Mouse (Mus musculus) layer of hippocampus, adult 9-11 months (tissue): ENCODE results near the gene Gm4450.
"Not testable (repeated sequence)": the region's sequence is repeated elsewhere in the genome, so short reads cannot be mapped to it uniquely, and the experiment has no call there.

Source experiments
- DNase-seq: peaks from one replicate; pipeline ENCODE4 v3.0.0; 2022

Gene Gm4450

DNA sequence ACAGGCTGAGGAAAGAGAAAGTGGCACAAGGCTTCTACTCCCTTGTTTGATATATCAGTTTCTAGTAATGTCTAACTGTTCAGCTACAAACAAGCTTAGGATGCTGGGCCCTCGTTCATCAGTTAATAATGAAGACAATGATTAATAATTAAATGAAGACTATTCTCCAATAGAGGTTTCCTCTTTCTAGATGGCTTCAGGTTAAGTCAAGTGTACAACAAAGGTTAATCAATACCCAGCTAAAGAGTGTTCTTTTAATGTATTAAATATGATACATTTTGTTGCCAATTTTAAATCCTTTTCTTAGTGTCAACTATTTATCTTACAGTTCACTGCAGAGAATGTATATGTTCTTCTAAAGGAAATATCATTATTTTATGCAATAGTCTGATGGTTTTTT lies at the start of gene Gm4450:
Gene Gm4450, minus strand, starts transcription at position 101 of the 400 bp plus-strand sequence.
- DNase-seq, result not testable (repeated sequence)

DNA sequence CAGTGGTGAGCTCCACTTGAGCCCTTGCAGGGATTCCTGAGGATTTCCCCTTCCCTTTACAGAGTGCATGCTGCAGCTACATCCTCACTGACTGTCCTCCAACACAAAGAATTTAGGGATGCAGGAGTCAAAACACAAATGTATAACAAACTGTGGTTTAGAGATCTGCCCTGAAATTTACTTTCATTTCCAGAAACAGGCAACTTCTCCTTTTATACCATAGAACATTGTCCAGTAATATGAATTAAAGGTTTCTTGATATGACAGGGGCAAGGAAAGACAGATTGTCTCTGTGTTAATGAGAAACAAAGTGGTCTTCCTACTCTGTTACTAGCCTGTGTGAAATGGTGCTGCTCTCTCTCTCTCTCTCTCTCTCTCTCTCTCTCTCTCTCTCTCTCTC lies 40.5 kb upstream of the Gm4450 start:
- DNase-seq, result not testable (repeated sequence)

DNA sequence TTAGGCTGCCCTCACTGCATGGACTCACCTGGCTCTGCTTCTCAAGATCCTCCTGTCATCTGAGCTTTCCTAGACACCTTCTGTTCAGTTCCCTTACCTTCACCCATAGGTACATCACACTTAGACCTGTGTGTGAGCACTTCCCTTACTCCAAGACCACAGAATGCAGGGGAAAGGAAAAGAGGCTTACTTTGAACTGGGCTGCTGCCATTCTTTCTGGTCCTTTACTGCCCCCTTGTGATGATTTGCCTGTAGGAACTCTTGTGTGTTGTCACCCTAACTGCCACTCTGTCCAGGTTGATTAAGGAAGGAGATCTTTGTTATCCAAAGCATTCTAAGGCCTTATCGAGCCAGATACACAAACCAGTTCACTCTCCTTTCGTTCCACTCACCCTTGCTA lies 39.8 kb upstream of the Gm4450 start:
- DNase-seq, result not testable (repeated sequence)

DNA sequence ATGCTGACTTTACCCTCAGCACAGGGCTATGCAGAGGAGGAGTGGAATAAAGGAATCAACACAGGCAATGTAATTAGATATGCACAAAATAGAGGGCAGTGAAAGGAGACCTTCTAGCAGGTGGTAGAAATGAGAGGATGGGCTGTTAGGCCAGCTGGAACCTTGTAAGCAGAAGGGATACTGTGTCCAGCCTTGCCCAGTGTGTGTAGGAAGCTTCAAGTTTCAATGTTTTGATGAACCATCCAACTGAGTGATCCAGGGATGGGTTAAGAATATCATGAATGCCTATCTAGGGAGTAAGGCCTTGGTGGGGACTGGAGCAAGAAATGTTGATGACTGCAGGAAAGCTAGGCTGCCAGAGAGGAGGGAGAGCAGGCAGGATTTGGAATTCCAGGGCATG lies 38.1 kb upstream of the Gm4450 start:
- not testable (repeated sequence) for DNase-seq

DNA sequence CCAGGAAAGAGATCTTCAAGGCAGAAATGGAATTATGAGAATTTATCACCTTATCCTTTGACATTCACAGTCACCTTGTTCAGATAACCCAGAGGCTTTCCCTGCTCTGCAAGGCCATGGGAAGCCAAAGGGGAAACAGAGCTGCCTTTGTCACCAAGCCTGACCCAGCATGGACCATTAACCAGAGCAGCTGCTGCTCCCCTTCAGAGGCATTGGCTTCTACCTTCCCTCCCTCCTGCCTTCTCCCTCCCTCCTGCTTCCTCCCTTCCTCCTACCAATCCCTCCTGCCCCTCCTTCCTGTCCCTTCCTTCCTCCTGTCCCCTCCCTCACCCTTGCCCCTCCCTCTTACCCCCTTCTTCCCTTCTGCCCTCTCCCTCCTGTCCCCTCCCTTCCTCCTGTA lies 37.3 kb upstream of the Gm4450 start:
- not testable (repeated sequence) for DNase-seq

DNA sequence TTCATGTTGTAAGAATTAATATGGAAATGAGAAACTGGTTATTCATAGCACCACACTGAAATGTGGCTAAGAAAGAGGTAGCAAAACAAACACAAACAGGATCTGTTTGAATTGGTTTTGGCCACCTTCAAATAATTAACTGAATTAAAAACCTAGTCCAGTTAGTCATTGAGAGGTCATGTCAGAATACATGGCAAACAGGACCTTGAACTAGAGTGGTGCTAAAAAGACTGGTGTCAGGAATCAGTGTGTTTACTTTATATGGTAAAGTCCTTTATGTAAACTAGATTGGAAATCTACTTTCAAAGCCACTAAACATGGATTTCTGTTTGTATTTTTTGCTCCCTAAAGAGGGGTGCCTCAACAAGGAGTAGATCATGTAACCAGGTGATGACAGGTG lies 14.6 kb upstream of the Gm4450 start:
- not testable (repeated sequence) for DNase-seq

DNA sequence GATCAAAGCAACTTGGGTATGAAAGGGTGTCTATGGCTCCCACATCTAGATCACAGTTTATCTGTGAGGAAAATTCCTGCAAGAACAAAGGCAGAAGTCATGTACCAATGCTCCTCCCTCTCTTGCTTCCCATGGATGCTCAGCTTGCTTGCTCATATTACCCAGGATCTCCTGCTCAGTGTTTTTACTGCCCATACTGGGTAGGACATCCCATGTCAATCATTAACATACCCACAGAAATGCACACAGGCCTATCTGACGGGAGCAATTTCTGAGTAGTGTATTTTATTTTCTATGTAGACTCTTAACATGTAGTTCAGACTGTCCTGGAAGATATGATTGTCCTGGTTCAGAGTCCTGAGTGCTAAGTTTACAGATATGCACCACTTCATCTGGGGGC lies 14.1 kb upstream of the Gm4450 start:
- DNase-seq, result not testable (repeated sequence)

DNA sequence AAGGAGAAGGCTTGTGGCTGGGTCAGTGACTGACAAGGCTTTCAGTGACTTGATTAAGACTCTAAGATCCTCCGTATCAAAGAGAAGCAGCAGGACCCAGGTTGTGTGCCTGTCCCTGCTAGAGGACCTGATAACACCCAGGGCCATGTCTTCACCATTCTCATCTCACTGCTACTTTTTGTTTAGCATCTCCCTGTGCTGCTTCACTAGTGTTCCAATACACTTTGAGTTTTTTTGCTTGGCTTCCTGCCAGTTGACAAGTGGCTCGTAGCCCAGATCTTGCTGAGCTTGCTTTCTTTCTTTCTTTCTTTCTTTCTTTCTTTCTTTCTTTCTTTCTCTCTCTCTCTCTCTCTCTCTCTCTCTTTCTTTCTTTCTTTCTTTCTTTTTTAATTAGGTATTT lies 12.4 kb upstream of the Gm4450 start:
- not testable (repeated sequence) for DNase-seq

DNA sequence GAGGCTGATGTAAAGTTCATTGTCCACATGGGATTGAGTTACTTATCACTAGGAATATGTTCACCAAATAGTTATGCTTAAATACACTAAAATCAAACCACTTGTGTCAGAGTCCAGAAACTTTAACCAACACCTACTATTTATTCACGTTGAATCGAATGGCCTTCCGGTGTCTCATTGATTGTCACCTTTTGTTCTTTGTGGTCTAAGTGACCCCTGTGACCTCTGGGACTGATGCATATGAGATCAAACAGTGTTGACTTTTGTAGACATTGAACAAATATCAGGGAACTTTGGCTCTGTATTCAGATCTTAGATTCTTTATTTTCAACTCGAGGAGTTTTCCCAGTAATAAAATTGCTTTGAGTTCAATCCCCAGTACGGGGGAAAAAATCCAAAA lies 3.1 kb downstream of the Gm4450 start:
- not testable (repeated sequence) for DNase-seq

DNA sequence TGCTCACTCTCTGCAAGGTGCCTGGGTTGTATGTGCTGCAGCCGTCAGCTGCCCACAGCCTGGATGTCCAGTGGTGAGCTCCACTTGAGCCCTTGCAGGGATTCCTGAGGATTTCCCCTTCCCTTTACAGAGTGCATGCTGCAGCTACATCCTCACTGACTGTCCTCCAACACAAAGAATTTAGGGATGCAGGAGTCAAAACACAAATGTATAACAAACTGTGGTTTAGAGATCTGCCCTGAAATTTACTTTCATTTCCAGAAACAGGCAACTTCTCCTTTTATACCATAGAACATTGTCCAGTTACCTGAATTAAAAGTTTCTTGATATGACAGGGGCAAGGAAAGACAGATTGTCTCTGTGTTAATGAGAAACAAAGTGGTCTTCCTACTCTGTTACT lies 13.0 kb downstream of the Gm4450 start:
- not testable (repeated sequence) for DNase-seq

DNA sequence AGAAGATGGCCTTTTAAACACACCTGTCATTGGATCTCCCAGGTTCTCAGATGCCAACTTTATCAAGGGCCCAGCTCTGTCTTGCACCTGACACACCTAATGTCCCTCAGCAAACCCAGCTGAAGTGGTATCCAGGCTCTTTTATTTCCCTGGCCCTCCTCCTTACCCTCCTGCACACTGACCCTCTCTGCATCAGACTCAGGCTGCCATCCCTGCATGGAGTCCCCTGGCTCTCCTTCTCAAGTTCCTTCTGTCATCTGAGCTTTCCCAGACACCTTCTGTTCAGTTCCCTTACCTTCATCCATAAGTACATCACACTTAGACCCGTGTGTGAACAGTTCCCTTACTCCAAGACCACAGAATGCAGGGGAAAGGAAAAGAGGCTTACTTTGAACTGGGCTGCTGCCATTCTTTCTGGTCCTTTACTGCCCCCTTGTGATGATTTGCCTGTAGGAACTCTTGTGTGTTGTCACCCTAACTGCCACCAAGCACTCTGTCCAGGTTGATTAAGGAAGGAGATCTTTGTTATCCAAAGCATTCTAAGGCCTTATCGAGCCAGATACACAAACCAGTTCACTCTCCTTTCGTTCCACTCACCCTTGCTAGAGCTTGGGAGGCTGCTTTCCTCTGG lies 13.7 kb downstream of the Gm4450 start:
- not testable (repeated sequence) for DNase-seq

DNA sequence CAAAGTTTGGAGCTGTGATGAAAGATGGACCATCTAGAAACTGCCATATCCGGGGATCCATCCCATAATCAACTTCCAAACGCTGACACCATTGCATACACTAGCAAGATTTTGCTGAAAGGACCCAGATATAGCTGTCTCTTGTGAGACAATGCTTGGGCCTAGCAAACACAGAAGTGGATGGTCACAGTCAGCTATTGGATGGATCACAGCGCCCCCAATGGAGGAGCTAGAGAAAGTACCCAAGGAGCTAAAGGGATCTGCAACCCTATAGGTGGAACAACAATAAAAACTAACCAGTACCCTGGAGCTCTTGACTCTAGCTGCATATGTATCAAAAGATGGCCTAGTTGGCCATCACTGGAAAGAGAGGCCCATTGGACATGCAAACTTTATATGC lies 14.7 kb downstream of the Gm4450 start:
- not testable (repeated sequence) for DNase-seq

DNA sequence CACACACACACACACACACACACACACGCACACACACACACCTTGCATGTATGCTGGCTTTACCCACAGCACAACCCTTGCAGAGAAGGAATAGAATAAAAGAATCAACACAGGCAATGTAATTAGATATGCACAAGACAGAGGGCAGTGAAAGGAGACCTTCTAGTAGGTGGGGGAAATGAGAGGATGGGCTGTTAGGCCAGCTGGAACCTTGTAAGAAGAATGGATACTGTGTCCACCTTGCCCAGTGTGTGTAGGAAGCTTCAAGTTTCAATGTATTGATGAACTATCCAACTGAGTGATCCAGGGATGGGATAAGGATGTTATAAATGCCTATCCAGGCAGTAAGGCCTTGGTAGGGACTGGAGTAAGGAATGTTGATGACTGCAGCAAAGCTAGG lies 21.9 kb downstream of the Gm4450 start:
- DNase-seq, result no peak

DNA sequence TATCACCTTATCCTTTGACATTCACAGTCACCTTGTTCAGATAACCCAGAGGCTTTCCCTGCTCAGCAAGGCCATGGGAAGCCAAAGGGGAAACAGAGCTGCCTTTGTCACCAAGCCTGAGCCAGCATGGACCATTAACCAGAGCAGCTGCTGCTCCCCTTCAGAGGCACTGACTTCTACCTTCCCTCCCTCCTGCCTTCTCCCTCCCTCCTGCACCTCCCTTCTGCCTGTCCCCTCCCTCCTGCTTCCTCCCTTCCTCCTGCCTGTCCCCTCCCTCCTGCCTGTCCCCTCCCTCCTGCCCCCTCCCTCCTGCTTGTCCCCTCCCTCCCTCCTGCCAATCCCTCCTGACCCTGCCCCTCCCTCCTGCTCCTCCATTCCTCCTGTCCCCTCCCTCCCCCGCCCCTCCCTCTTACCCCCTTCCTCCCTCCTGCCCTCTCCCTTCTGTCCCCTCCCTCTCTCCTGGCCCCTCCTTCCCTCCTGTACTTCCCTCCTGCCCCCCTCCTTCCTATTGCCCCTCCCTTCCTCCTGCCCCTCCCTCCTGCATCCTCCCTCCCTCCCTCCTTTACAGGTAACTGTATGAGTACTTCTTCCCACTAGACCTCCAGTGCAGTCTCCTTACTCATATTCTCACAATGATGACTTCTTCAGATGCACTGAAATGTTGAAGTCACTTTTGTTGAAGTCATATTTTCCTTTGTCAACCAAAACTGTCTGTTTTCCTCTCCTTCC lies 22.7 kb downstream of the Gm4450 start:
- no peak for DNase-seq

DNA sequence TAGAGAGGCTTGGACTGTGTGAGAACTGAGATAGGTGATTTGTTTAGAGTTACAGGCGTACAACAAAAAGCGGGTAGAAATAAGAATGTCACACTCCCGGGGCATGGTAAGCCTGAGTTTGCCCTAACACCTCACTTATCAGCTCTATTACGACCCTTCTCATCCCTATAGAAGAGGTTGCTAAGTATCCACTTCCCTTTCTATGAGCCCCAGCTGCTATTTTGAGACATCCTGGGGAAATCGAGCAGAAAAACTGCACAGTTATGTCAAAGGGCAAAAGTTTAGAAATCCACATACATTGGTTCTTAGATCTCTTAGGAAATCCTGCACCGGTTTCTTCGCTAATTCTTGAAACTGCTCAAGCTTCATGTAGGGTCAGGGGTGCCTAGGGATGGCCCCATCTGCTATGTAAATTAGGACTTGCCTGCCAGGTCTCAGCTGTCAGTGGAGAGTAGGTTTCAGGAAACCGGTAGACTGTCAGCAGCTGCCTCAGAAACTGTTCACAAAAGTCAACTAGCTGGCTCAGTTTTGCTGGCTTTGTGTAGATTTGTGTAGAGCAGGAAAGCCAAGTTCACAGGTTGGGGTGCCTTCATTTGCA lies 27.9 kb downstream of the Gm4450 start:
- DNase-seq, result no peak

DNA sequence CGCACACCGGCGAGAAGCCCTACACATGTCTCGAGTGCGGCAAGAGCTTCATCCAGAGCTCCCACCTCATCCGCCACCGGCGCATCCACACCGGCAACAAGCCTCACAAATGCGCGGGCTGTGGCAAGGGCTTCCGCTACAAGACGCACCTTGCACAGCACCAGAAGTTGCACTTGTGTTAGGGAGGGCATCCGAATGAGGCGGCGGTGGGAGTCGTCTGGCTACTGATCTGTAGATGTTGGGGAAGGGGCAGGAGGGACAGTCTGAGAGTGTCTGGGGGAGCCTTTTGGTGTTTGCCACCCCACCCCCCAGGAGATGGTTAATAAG lies 28.5 kb downstream of the Gm4450 start:
- no peak for DNase-seq

DNA sequence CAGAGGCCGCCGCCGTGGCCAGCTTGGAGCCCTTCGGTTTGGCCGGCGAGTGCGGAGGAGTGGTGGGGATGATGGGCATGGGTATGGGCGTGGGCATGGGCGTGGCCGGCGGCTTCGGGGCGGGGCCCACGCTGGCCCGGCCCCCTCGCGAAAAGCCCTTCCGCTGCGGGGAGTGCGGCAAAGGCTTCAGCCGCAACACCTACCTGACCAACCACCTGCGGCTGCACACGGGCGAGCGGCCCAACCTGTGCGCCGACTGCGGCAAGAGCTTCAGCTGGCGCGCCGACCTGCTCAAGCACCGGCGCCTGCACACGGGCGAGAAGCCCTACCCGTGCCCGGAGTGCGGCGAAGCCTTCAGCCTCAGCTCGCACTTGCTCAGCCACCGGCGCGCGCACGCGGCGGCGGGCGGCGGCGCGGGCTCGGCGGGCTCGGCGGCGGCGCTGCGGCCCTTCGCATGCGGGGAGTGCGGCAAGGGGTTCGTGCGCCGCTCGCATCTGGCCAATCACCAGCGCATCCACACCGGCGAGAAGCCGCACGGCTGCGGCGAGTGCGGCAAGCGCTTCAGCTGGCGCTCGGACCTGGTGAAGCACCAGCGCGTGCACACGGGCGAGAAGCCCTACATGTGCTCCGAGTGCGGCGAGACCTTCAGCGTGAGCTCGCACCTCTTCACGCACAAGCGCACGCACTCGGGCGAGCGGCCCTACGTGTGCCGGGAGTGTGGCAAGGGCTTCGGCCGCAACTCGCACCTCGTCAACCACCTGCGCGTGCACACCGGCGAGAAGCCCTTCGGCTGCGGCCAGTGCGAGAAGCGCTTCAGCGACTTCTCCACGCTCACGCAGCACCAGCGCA lies 29.1 kb downstream of the Gm4450 start:
- peak; percentile 84 for DNase-seq

DNA sequence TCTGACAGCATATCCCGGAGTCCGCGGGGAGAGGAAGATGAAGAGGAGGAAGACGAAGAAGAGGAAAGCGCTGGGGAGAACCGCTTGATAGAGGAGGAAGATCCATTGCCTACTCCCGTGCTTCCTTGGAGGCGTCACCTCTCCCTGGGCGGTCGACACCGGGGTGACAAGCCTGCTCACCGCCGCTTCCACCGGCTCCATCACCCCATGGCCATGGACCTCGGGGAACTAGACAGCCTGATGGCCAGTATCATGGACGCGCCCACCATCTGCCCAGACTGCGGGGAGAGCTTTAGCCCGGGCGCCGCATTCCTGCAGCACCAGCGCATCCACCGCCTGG lies 29.7 kb downstream of the Gm4450 start:
- no peak for DNase-seq

DNA sequence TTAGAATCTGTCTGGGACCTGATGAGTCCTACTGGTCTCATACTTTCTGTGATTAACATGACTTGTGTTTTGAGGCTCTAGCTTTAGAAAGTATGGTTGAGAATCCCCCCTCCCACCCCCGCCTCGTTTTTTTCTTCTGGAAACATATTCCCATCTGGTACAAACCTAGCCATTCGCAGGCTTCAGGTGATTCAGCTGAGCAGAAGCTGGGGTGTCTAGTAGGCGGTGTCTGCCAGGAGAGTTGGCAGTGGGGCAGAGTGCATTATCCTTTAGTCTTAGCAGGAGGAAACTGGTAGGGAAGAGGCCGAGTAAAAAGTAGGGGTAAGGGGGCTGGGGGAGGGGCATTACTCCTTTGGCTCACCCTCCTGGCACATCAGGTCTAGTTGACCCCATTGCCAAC lies 30.2 kb downstream of the Gm4450 start:
- DNase-seq, result no peak

DNA sequence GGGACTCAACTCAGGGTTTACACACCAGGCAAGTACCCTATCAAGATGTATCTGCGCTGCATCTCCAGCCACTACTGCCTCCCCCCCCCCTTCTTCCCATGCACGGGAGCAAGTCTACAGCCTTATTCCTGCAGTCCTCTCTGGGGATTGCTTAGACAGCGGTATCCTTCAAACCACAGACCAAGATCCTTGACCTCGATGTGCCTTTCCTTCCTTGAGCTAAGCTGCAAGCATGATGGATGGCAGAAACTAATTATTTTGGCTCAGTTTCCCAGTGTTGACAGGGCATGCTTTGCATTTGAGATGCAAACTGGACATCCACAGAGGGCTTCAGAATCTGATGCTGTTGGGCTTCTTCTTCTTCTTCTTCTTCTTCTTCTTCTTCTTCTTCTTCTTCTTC lies 34.0 kb downstream of the Gm4450 start:
- DNase-seq, result no peak

DNA sequence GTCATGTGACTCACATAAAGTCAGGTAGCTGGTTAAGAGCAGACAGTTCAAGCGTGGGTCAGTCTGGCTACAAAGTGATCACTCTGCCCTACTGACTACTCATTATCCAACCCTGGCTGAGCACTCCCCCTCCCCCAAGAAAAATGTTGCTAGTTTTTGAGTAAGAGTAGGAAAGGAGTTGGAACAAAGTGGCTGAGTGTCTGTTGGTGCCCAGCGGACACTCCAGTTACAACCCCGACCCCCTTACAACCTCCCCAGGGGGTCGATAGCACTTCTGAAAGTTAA lies 37.2 kb downstream of the Gm4450 start:
- no peak for DNase-seq

DNA sequence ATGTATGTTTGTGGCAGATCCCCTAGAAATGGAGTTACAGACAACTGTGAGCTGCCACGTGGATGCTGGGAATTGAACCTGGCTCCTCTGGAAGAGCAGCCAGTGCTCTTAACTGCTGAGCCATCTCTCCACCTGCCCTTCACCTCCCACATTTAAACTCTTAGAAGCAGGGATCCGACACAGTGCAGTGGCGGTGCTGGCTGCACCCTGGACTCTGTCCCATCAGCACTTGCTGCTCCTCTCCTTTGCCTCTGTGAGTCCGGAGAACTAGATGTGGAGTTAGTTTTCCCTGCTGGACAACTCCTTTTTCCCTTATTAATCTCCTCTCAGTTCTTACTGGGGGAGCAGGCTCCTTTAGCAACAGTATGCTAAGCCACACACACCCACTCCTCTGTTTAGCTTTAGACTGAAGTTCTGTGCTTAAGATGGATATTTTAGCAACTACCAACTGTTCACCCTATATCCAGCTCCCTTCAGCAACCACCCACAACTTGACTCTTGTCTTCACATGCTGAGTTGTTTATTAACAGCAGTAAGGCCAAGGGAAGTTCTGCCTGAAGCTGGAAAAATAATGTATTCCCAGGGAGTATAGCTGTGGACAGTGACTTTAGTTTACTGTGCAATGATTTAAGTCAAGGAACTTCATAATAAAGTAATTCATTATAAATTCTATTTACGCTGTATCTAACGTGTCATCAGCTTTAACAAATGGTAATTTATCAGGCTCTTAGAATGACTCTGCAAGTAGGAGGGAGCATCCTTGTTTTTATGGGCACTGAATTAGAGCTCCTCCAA lies 37.7 kb downstream of the Gm4450 start:
- no peak for DNase-seq

DNA sequence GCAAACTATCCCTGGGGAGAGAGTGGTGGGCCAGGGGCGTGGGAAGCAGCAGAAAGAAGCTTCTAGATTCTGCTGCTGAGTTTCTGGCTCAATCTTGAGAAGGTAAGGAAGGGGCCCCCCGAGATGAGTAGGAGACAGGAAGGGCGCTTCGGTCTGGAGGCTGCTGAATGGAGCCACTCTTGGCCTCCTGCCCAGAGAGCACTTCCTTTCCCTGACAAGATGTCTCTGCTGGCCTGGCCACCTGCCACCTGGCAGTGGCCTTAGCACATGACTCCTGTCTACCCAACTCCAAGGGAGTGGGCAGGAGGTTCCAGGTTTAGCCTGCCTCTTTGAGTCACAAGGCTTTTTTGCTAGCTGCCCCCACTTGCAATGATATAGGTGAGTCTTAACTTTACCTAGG lies 39.6 kb downstream of the Gm4450 start:
- DNase-seq, result peak; percentile 93
